In genomic region chr3:117412896-117413747, GRCm38 (mm10) we compare ENCODE assay signal across 27 mouse cellular contexts. TPM values are rescaled to one million over a fixed set of nuclear protein-coding genes. Genes with fewer than 3 reads are reported as not detected.
DNase-seq lines count a peak whose midpoint lies in the region; ATAC-seq and TF ChIP-seq lines count a peak whose summit lies in the region.
"Had no signal": no experiment of that assay in that cellular context is flagged by ENCODE, and none has a peak within 500 bp of the region (broad histone marks: within the 10 kb centered on the region; RNA-seq: fewer than 3 reads in every experiment).

No protein-coding gene starts in this region.

- 68% methylated on average over 4 of the region's 4 CpGs for WGBS in forebrain, embryonic 12.5 days
- WGBS in forebrain, embryonic 11.5 days = 67% methylated on average over 4 of the region's 4 CpGs
- WGBS in forebrain, embryonic 15.5 days = 49% methylated on average over 4 of the region's 4 CpGs

- no peak for DNase-seq in forebrain, embryonic 11.5 days (ENCODE audit: low spot score)
- no peak for DNase-seq in layer of hippocampus, adult 2 months (ENCODE audit: low spot score in 2 of 2)
- no peak for DNase-seq in layer of hippocampus, adult 9-10 months (ENCODE audit: low spot score)
- peak; percentile 57 for DNase-seq in retina, postnatal 1 day
- no peak for DNase-seq in kidney, adult 11 months
- DNase-seq: adrenal gland, postnatal 14 days; B cell, adult 2 months; cerebellum, adult 11 months; cerebellum, adult 8-10 months; cerebellum, postnatal 14 days; embryo, embryonic 11 days; gastrocnemius, postnatal 14 days; heart, adult 2 months; heart, postnatal 14 days had no signal

- H3K27ac ChIP-seq in forebrain, embryonic 12.5 days = no peak overlapping the region
- no peak overlapping the region for H3K27ac ChIP-seq in forebrain, embryonic 11.5 days (ENCODE audit: low read depth, low read length)
- H3K27ac ChIP-seq in layer of hippocampus, adult 2 months = 0 out of 2 replicates have a peak overlapping the region, but pooled peaks have one; percentile 18
- H3K27ac ChIP-seq in forebrain, embryonic 15.5 days (replicated peaks) = peak overlapping the region; percentile 69
- H3K27ac ChIP-seq: embryonic facial prominence, embryonic 15.5 days; heart, adult 2 months; heart, embryonic 15.5 days; hindbrain, embryonic 14.5 days had no signal

- no peak for TF ChIP-seq CTCF in layer of hippocampus, adult 2 months (conservative IDR thresholded peaks at IDR 0.05)

- no peak overlapping the region for H3K4me3 ChIP-seq in forebrain, embryonic 12.5 days (replicated peaks)
- no peak overlapping the region for H3K4me3 ChIP-seq in forebrain, embryonic 11.5 days (ENCODE audit: low read depth, low read length)
- H3K4me3 ChIP-seq in layer of hippocampus, adult 2 months = no peak overlapping the region
- H3K4me3 ChIP-seq in forebrain, embryonic 15.5 days = no peak overlapping the region
- H3K4me3 ChIP-seq: embryonic facial prominence, embryonic 15.5 days; erythroblast, embryonic 14.5 days; heart, adult 2 months; heart, embryonic 15.5 days had no signal

- H3K4me2 ChIP-seq in forebrain, embryonic 12.5 days = no peak overlapping the region
- no peak overlapping the region for H3K4me2 ChIP-seq in forebrain, embryonic 11.5 days (ENCODE audit: low read depth, low read length, severe bottlenecking)
- no peak overlapping the region for H3K4me2 ChIP-seq in forebrain, embryonic 15.5 days (replicated peaks)
- H3K4me2 ChIP-seq: embryonic facial prominence, embryonic 15.5 days; heart, embryonic 11.5 days; heart, embryonic 15.5 days; hindbrain, embryonic 14.5 days had no signal

- H3K4me1 ChIP-seq in forebrain, embryonic 12.5 days = no peaks in the 10 kb centered on the region
- no peaks in the 10 kb centered on the region for H3K4me1 ChIP-seq in forebrain, embryonic 11.5 days (replicated peaks; ENCODE audit: control insufficient read depth, insufficient read depth, low read length)
- peaks cover 7% of the 10 kb centered on the region; the same call in 1 of the 2 replicates for H3K4me1 ChIP-seq in forebrain, embryonic 15.5 days
- H3K4me1 ChIP-seq: embryonic facial prominence, embryonic 15.5 days; heart, embryonic 15.5 days had no signal

- peak; percentile 55; the same call in 1 of the 2 replicates for ATAC-seq in forebrain, embryonic 12.5 days (ENCODE audit: low FRiP score)
- no peak for ATAC-seq in forebrain, embryonic 11.5 days (replicated peaks; ENCODE audit: low FRiP score)
- ATAC-seq in forebrain, embryonic 15.5 days (replicated peaks) = peak; percentile 67; the same call in 1 of the 2 replicates
- ATAC-seq in megakaryocyte progenitor cell, adult 5-6 weeks (replicated peaks; ENCODE audit: poor library complexity) = no peak
- ATAC-seq: CD4-positive, CD25-positive, alpha-beta regulatory T cell, adult 4 months; intestine, embryonic 16.5 days had no signal

- H3K27me3 ChIP-seq in forebrain, embryonic 12.5 days = no peaks in the 10 kb centered on the region
- no peaks in the 10 kb centered on the region for H3K27me3 ChIP-seq in forebrain, embryonic 11.5 days (ENCODE audit: control insufficient read depth, insufficient read depth, low read length)
- no peaks in the 10 kb centered on the region for H3K27me3 ChIP-seq in forebrain, embryonic 15.5 days
- H3K27me3 ChIP-seq: embryonic facial prominence, embryonic 15.5 days; heart, embryonic 15.5 days had no signal

- no peak overlapping the region for H3K9ac ChIP-seq in forebrain, embryonic 12.5 days
- H3K9ac ChIP-seq in forebrain, embryonic 11.5 days (ENCODE audit: low read length) = no peak overlapping the region
- H3K9ac ChIP-seq in forebrain, embryonic 15.5 days (replicated peaks) = no peak overlapping the region
- H3K9ac ChIP-seq: embryonic facial prominence, embryonic 15.5 days; heart, embryonic 15.5 days; hindbrain, embryonic 14.5 days had no signal

- no peaks in the 10 kb centered on the region for H3K36me3 ChIP-seq in forebrain, embryonic 12.5 days (replicated peaks)
- H3K36me3 ChIP-seq in forebrain, embryonic 11.5 days (ENCODE audit: control insufficient read depth, insufficient read depth, low read length) = no peaks in the 10 kb centered on the region
- H3K36me3 ChIP-seq in forebrain, embryonic 15.5 days = no peaks in the 10 kb centered on the region
- H3K36me3 ChIP-seq: embryonic facial prominence, embryonic 15.5 days; G1E; heart, embryonic 15.5 days had no signal

- H3K9me3 ChIP-seq in forebrain, embryonic 12.5 days = no peaks in the 10 kb centered on the region
- no peaks in the 10 kb centered on the region for H3K9me3 ChIP-seq in forebrain, embryonic 11.5 days (ENCODE audit: control insufficient read depth, low read length)
- H3K9me3 ChIP-seq in forebrain, embryonic 15.5 days = no peaks in the 10 kb centered on the region
- H3K9me3 ChIP-seq: embryonic facial prominence, embryonic 15.5 days; heart, embryonic 15.5 days had no signal

RNA-seq across cellular contexts. Expression of gene Plppr4, which starts 52.4 kb away (rescaled TPM):
- 1.3 and 1.7 TPM in 2 replicates for polyA plus RNA-seq in forebrain, embryonic 12.5 days (2016; fragmentation: Nextera tagmentation; extraction: Ambion mirVana)
- polyA plus RNA-seq in forebrain, embryonic 11.5 days (2014; fragmentation: Nextera tagmentation; extraction: Ambion mirVana) = 0.29 TPM in 2 replicates
- total RNA-seq in layer of hippocampus, adult 2 months (2021) = 100 to 1,000 TPM; 313 to 317 TPM
- polyA plus RNA-seq in forebrain, embryonic 15.5 days (2015; fragmentation: Nextera tagmentation; extraction: Ambion mirVana) = 16.8 and 18.0 TPM in 2 replicates
- not detected in 2 replicates for total RNA-seq in megakaryocyte progenitor cell, adult 5-6 weeks (2015)
- not detected in 2 replicates for total RNA-seq in megakaryocyte progenitor cell, adult 5-6 weeks (2017)
- total RNA-seq: common myeloid progenitor, adult 5-6 weeks; hematopoietic stem cell, adult 5-6 weeks had no signal
- polyA plus RNA-seq: CD4-positive, CD25-positive, alpha-beta regulatory T cell, adult 4 months; G1E had no signal

Comparison
In these comparisons a context has a peak if more than half of its experiments do, and no peak if none do; other contexts are left out.
1. ATAC-seq: peak in forebrain, embryonic 12.5 days (single experiment) and forebrain, embryonic 15.5 days (single experiment); none in forebrain, embryonic 11.5 days (single experiment) and megakaryocyte progenitor cell, adult 5-6 weeks (single experiment).
2. H3K27ac ChIP-seq: peak in layer of hippocampus, adult 2 months (single experiment) and forebrain, embryonic 15.5 days (single experiment); none in forebrain, embryonic 12.5 days (single experiment) and forebrain, embryonic 11.5 days (single experiment).